Mouse (Mus musculus): ENCODE measurements around the gene Ctsz. TPM values are rescaled to one million over a fixed set of nuclear protein-coding genes. Genes with fewer than 3 reads are reported as not detected.

Ctsz gene
- 80.8 and 81.5 TPM in 2 replicates for polyA plus RNA-seq (2015; fragmentation: Nextera tagmentation; extraction: Ambion mirVana)

GRCm38 (mm10) chr2:174438737-174439449 is at the start of gene Ctsz:
Gene Ctsz (minus strand): TSS chr2:174439039.
- H3K4me2 ChIP-seq = peak within 1 kb of the TSS; percentile 73
- no peaks in the 10 kb centered on the region for H3K9me3 ChIP-seq
- no peaks in the 10 kb centered on the region for H3K36me3 ChIP-seq
- peak; percentile 81 for ATAC-seq (ENCODE audit: low FRiP score)
- H3K27ac ChIP-seq = peak within 1 kb of the TSS; percentile 18; the same call in 1 of the 2 replicates
- H3K4me3 ChIP-seq = peak within 1 kb of the TSS; percentile 53
- peak within 1 kb of the TSS; percentile 73 for H3K9ac ChIP-seq
- peaks cover 23% of the 10 kb centered on the region for H3K4me1 ChIP-seq (replicated peaks)
- H3K27me3 ChIP-seq = no peaks in the 10 kb centered on the region
- 2% methylated on average over 38 of the region's 38 CpGs for WGBS

GRCm38 (mm10) chr2:174487005-174487404 is 48.2 kb upstream of the Ctsz start:
- no peaks in the 10 kb centered on the region for H3K9me3 ChIP-seq
- H3K4me1 ChIP-seq (replicated peaks) = no peaks in the 10 kb centered on the region
- 89% methylated on average over 5 of the region's 5 CpGs for WGBS
- H3K9ac ChIP-seq = no peak overlapping the region
- H3K27me3 ChIP-seq = no peaks in the 10 kb centered on the region
- no peak for ATAC-seq (ENCODE audit: low FRiP score)
- no peaks in the 10 kb centered on the region for H3K36me3 ChIP-seq
- no peak overlapping the region for H3K27ac ChIP-seq
- H3K4me2 ChIP-seq = no peak overlapping the region
- H3K4me3 ChIP-seq = no peak overlapping the region

- H3K9me3 ChIP-seq = no peaks in the 10 kb centered on the region
- no peaks in the 10 kb centered on the region for H3K4me1 ChIP-seq (replicated peaks)
- no peak overlapping the region for H3K4me2 ChIP-seq
- H3K27me3 ChIP-seq = no peaks in the 10 kb centered on the region
- WGBS = 72% methylated on average over 5 of the region's 5 CpGs
- no peak overlapping the region for H3K9ac ChIP-seq
- no peak for ATAC-seq (ENCODE audit: low FRiP score)
- H3K36me3 ChIP-seq = no peaks in the 10 kb centered on the region
- no peak overlapping the region for H3K27ac ChIP-seq
- H3K4me3 ChIP-seq = no peak overlapping the region
These were observed 39.9 kb upstream of the Ctsz start for GRCm38 (mm10) chr2:174478746-174479145.

- Histone ChIP-seq H3K4me1 (replicated peaks) (peaks cover 4% of the 10 kb centered on the region), H3K4me3 (no peak overlapping the region), H3K4me2 (no peak overlapping the region), H3K9me3 (no peaks in the 10 kb centered on the region), H3K9ac (no peak overlapping the region), H3K36me3 (no peaks in the 10 kb centered on the region), H3K27ac (no peak overlapping the region), H3K27me3 (no peaks in the 10 kb centered on the region)
- ATAC-seq (ENCODE audit: low FRiP score) = no peak
- 87% methylated on average over 3 of the region's 3 CpGs for WGBS
These were observed 38.9 kb upstream of the Ctsz start for GRCm38 (mm10) chr2:174477543-174478319.

GRCm38 (mm10) chr2:174473550-174473927 is 34.7 kb upstream of the Ctsz start:
- H3K4me1 ChIP-seq (replicated peaks) = peaks cover 18% of the 10 kb centered on the region
- H3K36me3 ChIP-seq = peaks cover 7% of the 10 kb centered on the region; the same call in 1 of the 2 replicates
- ATAC-seq (ENCODE audit: low FRiP score) = no peak; the same call in 1 of the 2 replicates
- peak overlapping the region; percentile 79 for H3K4me3 ChIP-seq
- no peaks in the 10 kb centered on the region for H3K27me3 ChIP-seq
- no peak overlapping the region for H3K27ac ChIP-seq
- H3K4me2 ChIP-seq = peak overlapping the region; percentile 81
- 80% methylated on average over 5 of the region's 5 CpGs for WGBS
- no peaks in the 10 kb centered on the region for H3K9me3 ChIP-seq
- H3K9ac ChIP-seq = peak overlapping the region; percentile 64; the same call in 1 of the 2 replicates

GRCm38 (mm10) chr2:174472818-174473549 is 34.1 kb upstream of the Ctsz start, which contains the start of gene Prelid3b:
Gene Prelid3b (minus strand): TSS chr2:174473081.
- 1% methylated on average over 53 of the region's 53 CpGs for WGBS
- ATAC-seq (ENCODE audit: low FRiP score) = peak; percentile 99
- peak within 1 kb of the TSS; percentile 81 for H3K4me2 ChIP-seq
- H3K36me3 ChIP-seq = peaks cover 13% of the 10 kb centered on the region
- H3K27me3 ChIP-seq = no peaks in the 10 kb centered on the region
- peaks cover 18% of the 10 kb centered on the region for H3K4me1 ChIP-seq (replicated peaks)
- peak within 1 kb of the TSS; percentile 71 for H3K27ac ChIP-seq
- no peaks in the 10 kb centered on the region for H3K9me3 ChIP-seq
- H3K9ac ChIP-seq = peak within 1 kb of the TSS; percentile 85
- H3K4me3 ChIP-seq = peak within 1 kb of the TSS; percentile 79

- ATAC-seq (ENCODE audit: low FRiP score) = peak; percentile 59
- peak overlapping the region; percentile 85 for H3K9ac ChIP-seq
- peaks cover 18% of the 10 kb centered on the region for H3K4me1 ChIP-seq (replicated peaks)
- H3K36me3 ChIP-seq = peaks cover 14% of the 10 kb centered on the region
- WGBS = 8% methylated on average over 30 of the region's 30 CpGs
- H3K9me3 ChIP-seq = no peaks in the 10 kb centered on the region
- H3K27ac ChIP-seq = peak overlapping the region; percentile 71
- peak overlapping the region; percentile 79 for H3K4me3 ChIP-seq
- H3K4me2 ChIP-seq = peak overlapping the region; percentile 81
- no peaks in the 10 kb centered on the region for H3K27me3 ChIP-seq
These were observed 33.6 kb upstream of the Ctsz start for GRCm38 (mm10) chr2:174472407-174472806.

- 96% methylated on average over 7 of the region's 7 CpGs for WGBS
- Histone ChIP-seq H3K27ac (no peak overlapping the region), H3K36me3 (peaks cover 26% of the 10 kb centered on the region), H3K27me3 (no peaks in the 10 kb centered on the region), H3K9me3 (no peaks in the 10 kb centered on the region), H3K4me1 (replicated peaks) (peaks cover 18% of the 10 kb centered on the region), H3K4me2 (no peak overlapping the region), H3K9ac (0 out of 2 replicates have a peak overlapping the region, but pooled peaks have one; percentile 9), H3K4me3 (no peak overlapping the region)
- no peak for ATAC-seq (ENCODE audit: low FRiP score)
These were observed 32.1 kb upstream of the Ctsz start for GRCm38 (mm10) chr2:174470786-174471405.

- Histone ChIP-seq H3K9me3 (no peaks in the 10 kb centered on the region), H3K4me1 (replicated peaks) (peaks cover 18% of the 10 kb centered on the region), H3K4me2 (no peak overlapping the region), H3K36me3 (peaks cover 32% of the 10 kb centered on the region), H3K27ac (no peak overlapping the region), H3K9ac (no peak overlapping the region), H3K27me3 (no peaks in the 10 kb centered on the region), H3K4me3 (no peak overlapping the region)
- no peak for ATAC-seq (ENCODE audit: low FRiP score)
- WGBS = 93% methylated on average over 4 of the region's 4 CpGs
These were observed 31.5 kb upstream of the Ctsz start for GRCm38 (mm10) chr2:174470333-174470732.

GRCm38 (mm10) chr2:174463789-174464523 is 25.1 kb upstream of the Ctsz start, which contains the start of gene Atp5e:
Gene Atp5e (minus strand): TSS chr2:174464105.
- Histone ChIP-seq H3K9me3 (no peaks in the 10 kb centered on the region), H3K4me1 (replicated peaks) (peaks cover 17% of the 10 kb centered on the region), H3K4me2 (peak within 1 kb of the TSS; percentile 96), H3K27me3 (no peaks in the 10 kb centered on the region), H3K36me3 (peaks cover 62% of the 10 kb centered on the region), H3K27ac (peak within 1 kb of the TSS; percentile 72), H3K9ac (peak within 1 kb of the TSS; percentile 87), H3K4me3 (peak within 1 kb of the TSS; percentile 84)
- peak; percentile 99 for ATAC-seq (ENCODE audit: low FRiP score)
- WGBS = 2% methylated on average over 48 of the region's 48 CpGs

GRCm38 (mm10) chr2:174463370-174463769 is 24.5 kb upstream of the Ctsz start:
- H3K4me3 ChIP-seq = peak overlapping the region; percentile 84
- H3K27me3 ChIP-seq = no peaks in the 10 kb centered on the region
- peak overlapping the region; percentile 72; the same call in 1 of the 2 replicates for H3K27ac ChIP-seq
- peak overlapping the region; percentile 96 for H3K4me2 ChIP-seq
- peak; percentile 52 for ATAC-seq (ENCODE audit: low FRiP score)
- H3K9me3 ChIP-seq = no peaks in the 10 kb centered on the region
- 39% methylated on average over 10 of the region's 10 CpGs for WGBS
- H3K9ac ChIP-seq = peak overlapping the region; percentile 87
- peaks cover 57% of the 10 kb centered on the region for H3K36me3 ChIP-seq
- peaks cover 22% of the 10 kb centered on the region for H3K4me1 ChIP-seq (replicated peaks)
